Mouse (Mus musculus): Measurements from ENCODE around the gene Ptgdr. TPM values are rescaled to one million over a fixed set of nuclear protein-coding genes. Genes with fewer than 3 reads are reported as not detected.
A peak's percentile ranks its signal among the peaks of the same experiment; 100 is the strongest.
"Not testable (repeated sequence)": the region's sequence is repeated elsewhere in the genome, so short reads cannot be mapped to it uniquely, and the experiment has no call there.

The Ptgdr gene
- not detected in 2 replicates for polyA plus RNA-seq (2015; fragmentation: Nextera tagmentation; extraction: Ambion mirVana)

- H3K36me3 ChIP-seq (ENCODE audit: control insufficient read depth, insufficient read depth, low read length), result no peaks in the 10 kb centered on the region
- ATAC-seq, result peak; percentile 89
- no peak within 1 kb of the TSS for H3K27ac ChIP-seq (ENCODE audit: low read length)
- H3K4me2 ChIP-seq (ENCODE audit: low read depth, low read length), result peak within 1 kb of the TSS; percentile 76
- H3K27me3 ChIP-seq (replicated peaks; ENCODE audit: control insufficient read depth, insufficient read depth, low read length), result peaks cover 17% of the 10 kb centered on the region
- no peaks in the 10 kb centered on the region for H3K9me3 ChIP-seq (ENCODE audit: control insufficient read depth, low read length)
- WGBS, result under 1% methylated on average over 32 of the region's 32 CpGs
- H3K4me3 ChIP-seq (ENCODE audit: low read length), result peak within 1 kb of the TSS; percentile 42
- H3K9ac ChIP-seq (ENCODE audit: low read depth, low read length), result peak within 1 kb of the TSS; percentile 43; the same call in 1 of the 2 replicates
- 0 out of 2 replicates have a peak, but pooled peaks cover 4% of the 10 kb centered on the region for H3K4me1 ChIP-seq (ENCODE audit: control insufficient read depth, insufficient read depth, low read length)
These were observed at the start of gene Ptgdr for GRCm38 (mm10) chr14:44858868-44859613. Ptgdr (minus strand) TSS chr14:44859375.

- Histone ChIP-seq H3K9me3 (ENCODE audit: control insufficient read depth, low read length) (no peaks in the 10 kb centered on the region), H3K9ac (ENCODE audit: low read depth, low read length) (no peak overlapping the region), H3K4me3 (ENCODE audit: low read length) (no peak overlapping the region), H3K36me3 (ENCODE audit: control insufficient read depth, insufficient read depth, low read length) (no peaks in the 10 kb centered on the region), H3K27me3 (replicated peaks; ENCODE audit: control insufficient read depth, insufficient read depth, low read length) (no peaks in the 10 kb centered on the region), H3K27ac (ENCODE audit: low read length) (no peak overlapping the region), H3K4me2 (ENCODE audit: low read depth, low read length) (no peak overlapping the region), H3K4me1 (ENCODE audit: control insufficient read depth, insufficient read depth, low read length) (peaks cover 5% of the 10 kb centered on the region; the same call in 1 of the 2 replicates)
- peak; percentile 73 for ATAC-seq
- WGBS, result 66% methylated on average over 5 of the region's 5 CpGs
These were observed 48.6 kb upstream of the Ptgdr start for GRCm38 (mm10) chr14:44907774-44908173.

- no peak for ATAC-seq
- Histone ChIP-seq H3K4me2 (ENCODE audit: low read depth, low read length) (no peak overlapping the region), H3K4me3 (ENCODE audit: low read length) (no peak overlapping the region), H3K27me3 (replicated peaks; ENCODE audit: control insufficient read depth, insufficient read depth, low read length) (no peaks in the 10 kb centered on the region), H3K9me3 (ENCODE audit: control insufficient read depth, low read length) (no peaks in the 10 kb centered on the region), H3K4me1 (ENCODE audit: control insufficient read depth, insufficient read depth, low read length) (no peaks in the 10 kb centered on the region), H3K36me3 (ENCODE audit: control insufficient read depth, insufficient read depth, low read length) (no peaks in the 10 kb centered on the region), H3K27ac (ENCODE audit: low read length) (no peak overlapping the region), H3K9ac (ENCODE audit: low read depth, low read length) (no peak overlapping the region)
- 84% methylated on average over 4 of the region's 4 CpGs for WGBS
These were observed 45.0 kb upstream of the Ptgdr start for GRCm38 (mm10) chr14:44904199-44904598.

- not testable (repeated sequence) for H3K27me3 ChIP-seq (replicated peaks; ENCODE audit: control insufficient read depth, insufficient read depth, low read length); H3K9ac ChIP-seq (ENCODE audit: low read depth, low read length); H3K9me3 ChIP-seq (ENCODE audit: control insufficient read depth, low read length); H3K4me3 ChIP-seq (ENCODE audit: low read length); H3K4me1 ChIP-seq (ENCODE audit: control insufficient read depth, insufficient read depth, low read length); ATAC-seq; H3K36me3 ChIP-seq (ENCODE audit: control insufficient read depth, insufficient read depth, low read length); H3K4me2 ChIP-seq (ENCODE audit: low read depth, low read length); H3K27ac ChIP-seq (ENCODE audit: low read length)
These were observed 42.6 kb upstream of the Ptgdr start for GRCm38 (mm10) chr14:44901735-44902134.

GRCm38 (mm10) chr14:44891387-44892132, 32.4 kb upstream of the Ptgdr start:
- no peaks in the 10 kb centered on the region for H3K4me1 ChIP-seq (ENCODE audit: control insufficient read depth, insufficient read depth, low read length)
- ATAC-seq, result peak; percentile 63
- 69% methylated on average over 7 of the region's 7 CpGs for WGBS

GRCm38 (mm10) chr14:44869686-44870085, 10.5 kb upstream of the Ptgdr start:
- no peak for ATAC-seq
- no peaks in the 10 kb centered on the region for H3K9me3 ChIP-seq (ENCODE audit: control insufficient read depth, low read length)
- no peak overlapping the region for H3K4me3 ChIP-seq (ENCODE audit: low read length)
- H3K36me3 ChIP-seq (ENCODE audit: control insufficient read depth, insufficient read depth, low read length), result no peaks in the 10 kb centered on the region
- H3K4me1 ChIP-seq (ENCODE audit: control insufficient read depth, insufficient read depth, low read length), result no peaks in the 10 kb centered on the region
- H3K4me2 ChIP-seq (ENCODE audit: low read depth, low read length), result no peak overlapping the region
- no peak overlapping the region for H3K27ac ChIP-seq (ENCODE audit: low read length)
- WGBS, result 61% methylated on average over 6 of the region's 6 CpGs
- H3K9ac ChIP-seq (ENCODE audit: low read depth, low read length), result no peak overlapping the region
- H3K27me3 ChIP-seq (replicated peaks; ENCODE audit: control insufficient read depth, insufficient read depth, low read length), result no peaks in the 10 kb centered on the region

More at GRCm38 (mm10) chr14:44891387-44892132, 32.4 kb upstream of the Ptgdr start:
- Histone ChIP-seq H3K9me3 (ENCODE audit: control insufficient read depth, low read length) (no peaks in the 10 kb centered on the region), H3K9ac (ENCODE audit: low read depth, low read length) (no peak overlapping the region), H3K36me3 (ENCODE audit: control insufficient read depth, insufficient read depth, low read length) (no peaks in the 10 kb centered on the region), H3K27ac (ENCODE audit: low read length) (no peak overlapping the region), H3K27me3 (replicated peaks; ENCODE audit: control insufficient read depth, insufficient read depth, low read length) (no peaks in the 10 kb centered on the region), H3K4me3 (ENCODE audit: low read length) (no peak overlapping the region), H3K4me2 (ENCODE audit: low read depth, low read length) (no peak overlapping the region)

GRCm38 (mm10) chr14:44865661-44866060, 6.5 kb upstream of the Ptgdr start:
- no peaks in the 10 kb centered on the region for H3K4me1 ChIP-seq (ENCODE audit: control insufficient read depth, insufficient read depth, low read length)
- ATAC-seq, result no peak
- no peak overlapping the region for H3K4me2 ChIP-seq (ENCODE audit: low read depth, low read length)
- H3K9me3 ChIP-seq (ENCODE audit: control insufficient read depth, low read length), result no peaks in the 10 kb centered on the region
- no peaks in the 10 kb centered on the region for H3K36me3 ChIP-seq (ENCODE audit: control insufficient read depth, insufficient read depth, low read length)
- no peak overlapping the region for H3K4me3 ChIP-seq (ENCODE audit: low read length)
- WGBS, result 78% methylated on average over 8 of the region's 8 CpGs
- no peak overlapping the region for H3K9ac ChIP-seq (ENCODE audit: low read depth, low read length)
- H3K27me3 ChIP-seq (replicated peaks; ENCODE audit: control insufficient read depth, insufficient read depth, low read length), result no peaks in the 10 kb centered on the region
- no peak overlapping the region for H3K27ac ChIP-seq (ENCODE audit: low read length)

GRCm38 (mm10) chr14:44863086-44863485, 3.9 kb upstream of the Ptgdr start:
- Histone ChIP-seq H3K27ac (ENCODE audit: low read length) (no peak overlapping the region), H3K4me3 (ENCODE audit: low read length) (no peak overlapping the region), H3K4me1 (ENCODE audit: control insufficient read depth, insufficient read depth, low read length) (0 out of 2 replicates have a peak, but pooled peaks cover 4% of the 10 kb centered on the region), H3K9ac (ENCODE audit: low read depth, low read length) (no peak overlapping the region), H3K4me2 (ENCODE audit: low read depth, low read length) (no peak overlapping the region), H3K9me3 (ENCODE audit: control insufficient read depth, low read length) (no peaks in the 10 kb centered on the region), H3K36me3 (ENCODE audit: control insufficient read depth, insufficient read depth, low read length) (no peaks in the 10 kb centered on the region), H3K27me3 (replicated peaks; ENCODE audit: control insufficient read depth, insufficient read depth, low read length) (peaks cover 12% of the 10 kb centered on the region)
- ATAC-seq, result no peak
- 54% methylated on average over 4 of the region's 4 CpGs for WGBS

GRCm38 (mm10) chr14:44861161-44861560, 2.0 kb upstream of the Ptgdr start:
- Histone ChIP-seq H3K36me3 (ENCODE audit: control insufficient read depth, insufficient read depth, low read length) (no peaks in the 10 kb centered on the region), H3K9me3 (ENCODE audit: control insufficient read depth, low read length) (no peaks in the 10 kb centered on the region), H3K4me2 (ENCODE audit: low read depth, low read length) (no peak overlapping the region), H3K27me3 (replicated peaks; ENCODE audit: control insufficient read depth, insufficient read depth, low read length) (peaks cover 17% of the 10 kb centered on the region), H3K4me3 (ENCODE audit: low read length) (no peak overlapping the region), H3K9ac (ENCODE audit: low read depth, low read length) (no peak overlapping the region), H3K27ac (ENCODE audit: low read length) (no peak overlapping the region), H3K4me1 (ENCODE audit: control insufficient read depth, insufficient read depth, low read length) (0 out of 2 replicates have a peak, but pooled peaks cover 4% of the 10 kb centered on the region)
- ATAC-seq, result no peak
- 62% methylated on average over 3 of the region's 3 CpGs for WGBS

Measured in intestine, embryonic 16.5 days (tissue).